Mouse (Mus musculus) testis, adult 2 months (tissue): ENCODE measurements at regions not wholly inside any gene's neighbourhood (a gene's known extent, or its start where the extent isn't known, plus 50 kb on each side); places are given as distances from the start of the nearest gene placed in this dataset.

Experiments
- H3K27ac ChIP-seq: fragments of 200-500 bp; 2 replicates; pipeline ENCODE4 v1.5.1; 2012; ENCODE audit warnings: low read depth, low read length; ENCODE audit not compliant: control insufficient read depth, insufficient read depth
- H3K27me3 ChIP-seq: fragments of 200-500 bp; 2 replicates; pipeline ENCODE4 v1.6.1; 2012; ENCODE audit warnings: mild to moderate bottlenecking, low read length, moderate library complexity; ENCODE audit not compliant: control insufficient read depth, insufficient read depth
- H3K36me3 ChIP-seq: fragments of 200-500 bp; 2 replicates; pipeline ENCODE4 v1.6.1; 2012; ENCODE audit warnings: mild to moderate bottlenecking, low read length; ENCODE audit not compliant: control insufficient read depth, insufficient read depth
- H3K4me1 ChIP-seq: fragments of 200-500 bp; 2 replicates; pipeline ENCODE4 v1.6.1; 2012; ENCODE audit warnings: low read length; ENCODE audit not compliant: control insufficient read depth, insufficient read depth
- H3K4me3 ChIP-seq: fragments of 200-500 bp; 2 replicates; pipeline ENCODE4 v1.5.1; 2012; ENCODE audit warnings: low read depth, mild to moderate bottlenecking, low read length, moderate library complexity, mixed read lengths; ENCODE audit not compliant: control insufficient read depth
- CTCF ChIP-seq: fragments of 200-500 bp; IDR thresholded peaks from 2 replicates; pipeline ENCODE4 v1.5.1; 2012; ENCODE audit warnings: low read depth, mild to moderate bottlenecking, inconsistent platforms, low read length, moderate library complexity; ENCODE audit not compliant: control insufficient read depth, insufficient read depth, insufficient replicate concordance
- POLR2A ChIP-seq: fragments of 200-500 bp; IDR thresholded peaks from 2 replicates; pipeline ENCODE4 v1.6.1; 2012; ENCODE audit warnings: low read depth, mild to moderate bottlenecking, inconsistent platforms, low read length, moderate library complexity; ENCODE audit not compliant: control insufficient read depth

DNA sequence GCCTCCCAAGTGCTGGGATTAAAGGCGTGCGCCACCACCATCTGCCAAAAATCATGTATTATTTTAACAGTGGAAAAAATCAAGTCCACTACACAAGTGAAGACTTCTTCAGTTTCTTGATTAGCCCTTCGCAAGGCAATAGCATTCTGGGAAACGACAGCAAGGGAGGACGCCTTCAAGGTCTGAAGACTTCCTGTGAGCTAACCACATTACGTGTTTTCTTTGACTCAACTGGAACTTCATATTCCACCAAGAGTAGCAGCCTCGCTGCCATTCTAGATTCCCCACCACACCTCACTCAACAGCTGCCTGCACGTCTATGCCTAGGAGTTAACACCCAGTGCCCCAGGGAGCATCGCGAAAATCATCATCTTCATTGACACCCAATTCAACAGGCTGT lies 126.2 kb upstream of the Smim15 start:
- Histone ChIP-seq H3K27me3 (no peaks in the 10 kb centered on the region), H3K4me1 (no peaks in the 10 kb centered on the region), H3K36me3 (no peaks in the 10 kb centered on the region), H3K4me3 (no peak overlapping the region), H3K27ac (no peak overlapping the region)
- TF ChIP-seq POLR2A, result no peak
- TF ChIP-seq CTCF, result no peak

DNA sequence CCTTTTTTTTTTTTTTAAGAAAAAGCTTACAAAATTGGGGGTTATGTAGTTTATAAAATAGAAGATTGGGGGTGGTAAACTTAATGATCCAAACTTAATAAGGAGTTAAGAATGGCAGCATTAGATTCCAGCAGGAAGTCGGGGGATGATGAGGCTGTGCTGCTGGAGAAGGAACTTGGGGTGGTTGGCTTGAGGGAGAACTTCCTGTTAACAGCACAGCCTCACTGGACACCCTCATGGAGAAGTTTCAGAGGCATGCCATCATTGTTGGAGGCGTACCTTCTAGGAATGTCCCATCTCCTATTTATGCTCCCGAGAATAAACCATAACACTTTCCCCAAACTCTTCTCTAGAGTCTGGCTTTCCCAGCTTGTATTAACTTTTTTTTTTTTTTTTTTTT lies 126.7 kb upstream of the Smim15 start:
- H3K4me3 ChIP-seq, result no peak overlapping the region
- no peak overlapping the region for H3K27ac ChIP-seq
- no peaks in the 10 kb centered on the region for H3K36me3 ChIP-seq
- H3K27me3 ChIP-seq, result no peaks in the 10 kb centered on the region
- no peak for TF ChIP-seq CTCF
- no peak for TF ChIP-seq POLR2A
- no peaks in the 10 kb centered on the region for H3K4me1 ChIP-seq

DNA sequence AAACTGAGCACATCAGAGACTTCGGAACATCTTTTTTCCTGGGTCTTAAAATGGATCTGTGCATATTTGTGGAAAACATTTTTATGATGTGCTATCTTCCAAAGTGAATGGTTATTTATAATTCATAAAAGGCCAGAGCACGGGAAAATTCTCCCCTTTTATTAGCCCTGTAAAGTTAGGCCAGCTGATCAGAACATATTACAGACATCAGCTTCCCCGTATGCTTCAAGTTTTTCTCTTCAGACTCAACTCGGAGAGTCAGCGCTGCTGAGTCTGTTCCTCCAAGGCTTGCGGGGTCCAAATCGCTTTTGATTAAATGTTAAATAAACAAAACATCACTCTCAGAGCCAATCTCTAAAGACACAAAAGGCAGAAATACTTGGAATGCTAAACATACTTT lies 134.1 kb upstream of the Smim15 start:
- H3K27me3 ChIP-seq, result no peaks in the 10 kb centered on the region
- H3K4me1 ChIP-seq, result no peaks in the 10 kb centered on the region
- no peaks in the 10 kb centered on the region for H3K36me3 ChIP-seq
- no peak overlapping the region for H3K27ac ChIP-seq
- no peak for TF ChIP-seq POLR2A
- no peak for TF ChIP-seq CTCF
- no peak overlapping the region for H3K4me3 ChIP-seq

DNA sequence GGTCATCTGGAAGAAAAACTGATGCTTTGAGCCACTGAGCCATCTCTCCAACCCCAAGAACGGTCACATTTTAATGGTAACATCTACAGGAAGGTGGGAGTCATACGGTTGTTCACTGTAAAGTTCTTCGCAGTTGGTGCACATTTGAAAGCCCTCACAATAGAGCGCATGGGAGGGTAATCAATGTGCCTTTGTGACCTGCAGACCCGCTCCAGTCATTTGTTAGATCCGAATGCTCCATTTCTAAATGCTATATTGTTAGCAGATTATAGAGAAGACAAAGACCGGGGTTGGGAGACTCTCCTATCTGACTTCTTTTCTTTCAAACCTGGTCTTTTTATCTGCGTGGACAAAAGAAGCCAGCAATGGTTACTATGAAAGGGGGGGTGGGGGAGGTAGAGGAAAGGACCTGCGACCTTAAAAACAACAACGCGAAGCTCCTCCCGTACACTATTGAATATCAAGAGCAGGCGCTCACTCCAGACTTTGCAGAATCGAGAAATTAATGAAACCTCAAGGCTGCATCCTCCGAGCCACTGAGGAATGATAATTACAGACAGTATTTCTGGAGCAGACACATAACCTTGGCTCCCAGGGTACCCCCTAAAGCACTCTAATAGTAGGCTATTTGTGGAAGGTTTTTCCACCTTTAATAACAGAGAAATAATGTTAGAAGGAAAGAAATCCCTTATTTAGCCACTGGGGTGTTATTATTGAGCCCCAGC lies 134.7 kb upstream of the Smim15 start:
- Histone ChIP-seq H3K4me1 (no peaks in the 10 kb centered on the region), H3K36me3 (no peaks in the 10 kb centered on the region), H3K27ac (no peak overlapping the region), H3K27me3 (no peaks in the 10 kb centered on the region), H3K4me3 (no peak overlapping the region)
- TF ChIP-seq POLR2A (no peak), CTCF (no peak)

DNA sequence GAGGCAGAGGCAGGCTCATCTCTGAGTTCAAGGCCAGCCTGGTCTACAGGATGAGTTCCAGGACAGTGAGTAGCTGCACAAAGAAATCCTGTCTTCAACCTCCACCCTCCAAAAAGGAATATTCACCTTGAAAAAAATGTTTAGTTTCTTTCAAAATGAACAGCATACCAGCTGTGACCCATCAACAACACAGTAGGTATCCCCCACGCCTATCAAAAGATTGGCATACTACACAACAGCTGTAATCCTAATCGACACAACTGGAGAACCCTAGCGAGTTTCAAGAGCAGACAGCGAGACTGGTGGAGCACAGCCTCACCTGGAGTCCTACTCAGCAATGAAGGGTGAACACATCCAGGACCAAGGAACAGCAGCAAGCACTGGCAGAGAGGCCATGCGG lies 136.3 kb upstream of the Smim15 start:
- TF ChIP-seq POLR2A (no peak), CTCF (no peak)
- H3K27ac ChIP-seq, result no peak overlapping the region
- no peak overlapping the region for H3K4me3 ChIP-seq
- no peaks in the 10 kb centered on the region for H3K4me1 ChIP-seq
- no peaks in the 10 kb centered on the region for H3K36me3 ChIP-seq
- no peaks in the 10 kb centered on the region for H3K27me3 ChIP-seq

DNA sequence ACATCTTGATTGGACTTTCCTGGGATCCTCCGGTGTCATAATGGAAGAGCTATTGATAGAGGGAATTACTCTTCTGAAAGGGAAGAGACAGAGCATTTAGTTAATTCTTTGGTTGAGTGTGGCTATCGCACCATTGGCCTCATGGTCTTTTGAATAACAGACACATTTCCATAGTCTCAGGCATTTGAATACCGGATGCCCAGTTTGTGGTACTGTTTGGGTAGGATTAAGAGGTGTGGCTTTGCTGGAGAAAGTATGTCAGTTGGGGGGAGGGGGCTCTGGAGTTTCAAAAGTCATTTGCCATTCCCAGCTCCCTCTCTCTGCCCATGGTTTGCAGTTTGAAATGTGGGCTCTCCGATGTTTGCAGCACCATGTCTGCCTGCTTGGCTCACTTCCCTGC lies 139.4 kb upstream of the Smim15 start:
- no peak for TF ChIP-seq POLR2A
- TF ChIP-seq CTCF, result no peak
- Histone ChIP-seq H3K4me1 (no peaks in the 10 kb centered on the region), H3K27ac (no peak overlapping the region), H3K36me3 (no peaks in the 10 kb centered on the region), H3K27me3 (no peaks in the 10 kb centered on the region), H3K4me3 (no peak overlapping the region)

DNA sequence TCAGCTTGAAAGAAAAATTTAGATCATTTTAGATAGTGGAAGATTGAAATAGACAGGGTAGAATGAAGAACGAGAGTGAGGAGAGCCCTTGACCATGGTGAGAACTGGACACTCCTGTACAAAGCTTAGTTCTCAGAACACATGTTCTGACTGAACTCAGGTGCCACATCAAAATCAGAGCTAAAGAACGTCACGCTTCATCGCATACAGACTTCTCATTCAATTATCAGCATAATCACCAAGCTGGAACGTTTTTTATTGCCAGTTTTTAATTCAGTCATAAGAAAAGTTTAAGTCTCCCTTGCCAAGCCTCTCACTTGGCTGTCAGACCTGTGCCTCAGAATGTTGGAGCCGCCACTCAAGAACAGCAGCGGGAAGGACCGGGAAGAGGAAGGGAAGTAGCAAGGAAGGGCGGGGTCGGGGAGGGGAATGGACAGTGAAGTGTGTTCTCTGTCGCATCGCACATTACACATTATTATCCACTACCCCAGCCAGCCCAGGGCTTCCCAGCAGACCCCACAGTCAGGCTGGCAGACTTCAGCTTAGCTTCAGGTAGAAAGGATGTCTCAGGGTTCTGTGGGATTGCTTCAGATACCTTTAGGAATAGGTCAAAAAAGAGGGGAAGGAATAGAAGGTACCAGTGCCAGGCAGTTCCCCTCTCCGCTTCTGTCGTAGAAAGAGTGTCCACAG lies 140.1 kb upstream of the Smim15 start:
- H3K27ac ChIP-seq, result no peak overlapping the region
- H3K4me1 ChIP-seq, result no peaks in the 10 kb centered on the region
- H3K36me3 ChIP-seq, result no peaks in the 10 kb centered on the region
- no peaks in the 10 kb centered on the region for H3K27me3 ChIP-seq
- TF ChIP-seq POLR2A (no peak), CTCF (no peak)
- no peak overlapping the region for H3K4me3 ChIP-seq
